Mouse (Mus musculus) spleen, adult 10 weeks (tissue): ENCODE measurements around the gene Cyb561. TPM values are rescaled to one million over a fixed set of nuclear protein-coding genes. Genes with fewer than 3 reads are reported as not detected.

Experiments used
- polyA plus RNA-seq: library from polyadenylated mRNA; stranded (reverse); fragments of 350-450 nt; fragmentation: Illumina TruSeq; extraction: RNeasy Lipid Tissue Mini Kit (QIAGEN cat#74804); gene quantifications from one replicate; pipeline ENCODE4 v1.2.3, GENCODE M21; 2015; ENCODE audit warnings: low replicate concordance; ENCODE audit not compliant: insufficient read depth

Cyb561 gene
- 2.0 TPM for polyA plus RNA-seq

GRCm38 (mm10) chr11:105952911-105953386, at the start of gene Cyb561:
TSS of gene Cyb561 (minus strand) at chr11:105953336.

GRCm38 (mm10) chr11:105994375-105994774, 41.2 kb upstream of the Cyb561 start, which contains the start of gene Ace3:
TSS of gene Ace3 (plus strand) at chr11:105994675.

GRCm38 (mm10) chr11:105967741-105968574, 14.8 kb upstream of the Cyb561 start, which contains the start of gene Ace:
TSS of gene Ace (plus strand) at chr11:105967945.

Other genes with a start within 250 kb of the Cyb561 start
- 8.4 TPM for gene Ace, start 14.6 kb upstream of the Cyb561 start, polyA plus RNA-seq
- gene Ace3, start 41.3 kb upstream of the Cyb561 start, polyA plus RNA-seq, result not detected
- gene Kcnh6, start 54.8 kb upstream of the Cyb561 start, polyA plus RNA-seq, result not detected
- 67.7 TPM for gene Dcaf7, start 83.5 kb upstream of the Cyb561 start, polyA plus RNA-seq
- 15.3 TPM for gene Taco1, start 112.7 kb upstream of the Cyb561 start, polyA plus RNA-seq
- gene Map3k3, start 131.3 kb upstream of the Cyb561 start, polyA plus RNA-seq, result 60.8 TPM
- not detected for gene Gm10840, start 207.5 kb upstream of the Cyb561 start, polyA plus RNA-seq
- gene Limd2, start 207.5 kb upstream of the Cyb561 start, polyA plus RNA-seq, result 322 TPM
- 35.5 TPM for gene Strada, start 248.8 kb upstream of the Cyb561 start, polyA plus RNA-seq